Mouse (Mus musculus): ENCODE measurements around the gene Pramef8.
"Not testable (repeated sequence)": the region's sequence is repeated elsewhere in the genome, so short reads cannot be mapped to it uniquely, and the experiment has no call there.

Pramef8 gene

DNA sequence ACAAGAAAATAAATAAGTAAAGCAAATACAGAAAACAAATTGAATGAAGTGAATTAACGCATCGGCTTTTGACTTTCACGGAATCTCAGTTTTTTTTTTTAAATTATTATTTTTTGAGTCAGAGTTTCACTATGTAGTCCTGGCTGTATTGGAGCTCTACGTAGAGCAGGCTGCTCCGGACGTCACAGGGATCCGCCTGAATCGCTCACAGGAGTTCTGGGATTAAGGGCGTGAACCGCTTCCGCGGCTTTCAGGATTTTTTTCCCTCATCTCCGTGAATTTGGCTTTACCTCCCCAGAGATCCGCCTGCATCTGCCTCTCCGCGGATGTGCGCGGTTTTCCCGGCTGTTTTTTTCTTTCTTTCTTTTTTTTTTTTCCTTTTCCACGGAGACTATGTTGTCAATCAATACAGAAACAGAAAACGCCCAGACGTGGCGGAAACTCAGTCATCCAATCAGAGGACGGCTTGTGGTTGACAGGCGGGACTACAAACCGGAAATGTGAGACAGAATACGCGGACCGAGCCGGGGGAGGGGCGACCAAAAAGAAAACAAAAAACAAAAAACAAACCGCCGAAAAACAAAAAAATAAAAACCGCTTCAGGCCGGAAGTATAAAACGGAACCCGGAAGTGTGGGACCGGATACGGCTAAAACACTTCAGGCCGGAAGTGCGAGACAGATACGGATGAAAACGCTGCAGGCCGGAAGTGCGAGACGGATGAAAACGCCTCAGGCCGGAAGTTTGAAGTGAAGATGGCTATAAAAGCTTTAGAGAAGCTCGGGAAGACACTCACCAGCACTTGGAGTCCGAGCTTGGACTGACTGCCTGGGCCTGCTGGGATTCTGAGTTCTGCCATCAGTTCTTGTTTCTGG, at the start of gene Pramef8:
Gene Pramef8, plus strand, starts transcription at position 208 of the 874 bp plus-strand sequence.
- peak; percentile 88 for DNase-seq (ENCODE audit: low read depth, low spot score)

DNA sequence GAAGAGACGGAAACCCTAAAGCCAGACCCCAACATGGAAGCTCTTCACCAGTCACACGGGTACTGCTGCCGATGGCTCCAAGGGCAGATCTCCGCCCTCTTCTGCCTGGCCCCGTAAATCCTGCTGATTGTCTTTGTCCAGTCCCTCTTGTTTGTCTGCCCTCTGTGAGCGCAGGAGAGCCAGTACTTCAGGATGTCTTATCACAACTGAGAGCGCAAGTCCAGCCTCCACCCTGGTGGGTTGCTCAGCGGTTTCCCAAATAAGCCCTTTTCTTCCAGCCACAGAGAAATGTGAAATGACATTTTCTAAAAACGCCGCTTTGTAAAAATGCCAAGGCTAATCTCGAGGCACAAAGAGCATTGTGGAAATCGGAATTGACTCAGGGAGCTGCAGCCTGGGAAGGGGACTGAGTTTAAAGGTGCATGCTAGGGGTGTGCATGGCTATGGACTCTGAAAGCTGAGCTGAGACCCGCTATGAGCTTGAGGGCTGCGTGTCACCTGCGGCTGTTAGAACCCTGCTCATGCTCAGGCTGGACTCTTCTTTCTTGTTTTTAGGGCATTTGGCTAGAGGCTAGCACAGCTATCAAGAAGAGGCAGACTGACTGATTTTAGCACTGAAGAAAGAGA, 45.7 kb upstream of the Pramef8 start:
- DNase-seq (ENCODE audit: low read depth, low spot score), result no peak

DNA sequence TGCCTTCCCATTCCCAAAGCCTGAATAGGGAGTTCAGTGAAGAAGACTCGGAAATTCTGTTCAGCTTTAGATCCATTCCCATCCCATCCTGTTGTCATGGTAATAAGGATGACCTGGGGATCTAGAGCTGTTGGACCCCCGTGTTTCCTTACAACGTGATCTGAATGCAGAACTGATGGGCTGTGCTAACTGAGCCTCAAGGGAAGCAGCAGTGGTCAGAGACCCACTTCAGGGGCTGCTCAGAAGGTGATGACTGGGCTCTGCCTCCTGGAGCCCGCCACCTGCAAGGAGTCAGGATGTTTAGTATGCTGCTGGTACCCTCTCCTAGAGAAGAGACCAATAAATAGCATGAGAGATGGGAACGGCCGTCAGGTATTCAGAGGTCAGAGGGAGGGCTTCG, 32.7 kb upstream of the Pramef8 start:
- DNase-seq (ENCODE audit: low read depth, low spot score), result no peak

DNA sequence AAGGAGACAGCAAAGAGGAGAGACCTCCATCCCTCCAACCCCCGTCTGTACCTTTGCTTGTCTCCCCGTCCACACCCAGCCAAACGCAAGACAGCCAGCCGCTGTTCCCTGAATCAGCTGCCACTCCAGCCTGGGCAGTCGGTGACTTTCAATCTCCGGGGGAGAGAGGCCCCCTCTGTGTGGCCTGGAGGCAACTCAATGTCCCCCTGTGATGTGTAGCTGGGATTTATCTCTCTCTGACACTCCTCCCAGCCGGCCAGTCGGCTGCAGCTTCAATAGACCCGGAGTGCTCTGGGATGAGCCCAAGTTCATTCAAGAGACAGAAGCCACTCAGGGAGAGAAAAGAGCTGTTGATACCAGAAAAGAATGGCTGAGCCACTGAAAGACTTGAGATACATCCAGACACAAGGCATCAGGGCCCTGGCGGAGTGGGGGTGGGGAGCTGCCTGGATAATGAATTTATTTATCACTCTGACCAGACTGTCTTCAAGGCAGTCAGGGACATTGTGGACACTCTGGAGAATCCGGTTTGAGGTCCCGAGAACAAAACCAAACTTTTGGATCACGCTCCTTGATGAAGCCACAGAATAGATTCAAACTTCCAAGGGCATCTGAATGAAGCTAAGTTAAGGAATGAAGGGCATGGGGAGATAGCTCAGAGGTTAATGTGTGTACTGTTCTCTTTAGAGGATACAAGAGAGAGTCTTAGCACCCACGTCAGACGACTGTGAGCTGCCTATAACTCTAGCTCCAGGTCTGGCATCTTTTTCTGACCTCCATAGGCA, 32.1 kb upstream of the Pramef8 start:
- DNase-seq (ENCODE audit: low read depth, low spot score), result no peak

DNA sequence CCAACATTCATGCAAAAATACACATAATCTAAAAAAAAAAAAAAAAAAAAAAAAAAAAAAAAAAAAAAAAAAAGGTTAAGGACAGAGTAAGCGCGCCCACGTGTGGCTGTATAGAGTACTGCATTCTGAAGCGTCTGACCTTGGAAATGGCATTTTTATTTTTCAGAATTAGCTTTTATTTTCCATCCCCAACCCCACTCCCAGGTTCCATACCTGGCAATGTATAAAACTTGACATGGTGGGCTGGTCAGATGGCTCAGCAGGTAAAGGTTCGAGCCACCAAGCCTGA, 31.6 kb upstream of the Pramef8 start:
- DNase-seq (ENCODE audit: low read depth, low spot score), result peak; percentile 28

DNA sequence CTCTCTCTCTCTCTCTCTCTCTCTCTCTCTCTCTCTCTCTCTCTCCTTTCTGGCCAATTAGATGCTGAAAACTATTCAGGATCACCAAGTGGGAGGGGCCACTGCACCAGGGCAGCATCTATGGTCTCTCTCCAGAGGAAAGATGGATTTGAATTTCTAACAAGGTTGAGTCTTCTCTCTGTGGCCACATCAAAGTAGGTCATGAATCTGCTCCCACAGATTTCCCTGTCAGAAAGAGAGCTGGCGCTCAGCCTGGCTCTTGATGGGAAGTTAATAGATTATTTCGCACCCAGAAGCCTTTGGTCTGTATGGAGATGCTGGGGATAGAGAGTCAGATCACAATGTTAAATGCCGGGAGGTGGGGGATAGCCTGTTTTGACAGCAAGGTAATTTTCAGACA, 30.1 kb upstream of the Pramef8 start:
- DNase-seq (ENCODE audit: low read depth, low spot score), result no peak

DNA sequence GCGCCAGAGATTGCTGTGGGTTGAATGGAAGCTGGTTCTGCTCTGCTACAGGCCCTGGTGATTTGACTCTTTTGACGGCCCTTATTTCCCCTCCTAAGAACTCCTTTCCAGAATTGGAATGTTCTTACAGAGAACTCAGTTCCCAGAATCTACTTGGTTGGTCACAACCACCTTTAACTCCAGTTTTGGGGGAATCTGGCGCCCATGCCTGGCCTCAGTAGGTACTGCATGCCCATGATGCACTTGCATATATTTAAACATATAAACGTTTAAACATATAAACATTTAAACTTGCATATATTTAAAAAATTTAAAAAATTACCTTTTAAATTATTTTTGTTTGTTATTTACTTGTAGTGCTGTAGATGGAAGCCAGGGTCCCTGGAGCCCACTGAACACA, 28.6 kb upstream of the Pramef8 start:
- no peak for DNase-seq (ENCODE audit: low read depth, low spot score)

DNA sequence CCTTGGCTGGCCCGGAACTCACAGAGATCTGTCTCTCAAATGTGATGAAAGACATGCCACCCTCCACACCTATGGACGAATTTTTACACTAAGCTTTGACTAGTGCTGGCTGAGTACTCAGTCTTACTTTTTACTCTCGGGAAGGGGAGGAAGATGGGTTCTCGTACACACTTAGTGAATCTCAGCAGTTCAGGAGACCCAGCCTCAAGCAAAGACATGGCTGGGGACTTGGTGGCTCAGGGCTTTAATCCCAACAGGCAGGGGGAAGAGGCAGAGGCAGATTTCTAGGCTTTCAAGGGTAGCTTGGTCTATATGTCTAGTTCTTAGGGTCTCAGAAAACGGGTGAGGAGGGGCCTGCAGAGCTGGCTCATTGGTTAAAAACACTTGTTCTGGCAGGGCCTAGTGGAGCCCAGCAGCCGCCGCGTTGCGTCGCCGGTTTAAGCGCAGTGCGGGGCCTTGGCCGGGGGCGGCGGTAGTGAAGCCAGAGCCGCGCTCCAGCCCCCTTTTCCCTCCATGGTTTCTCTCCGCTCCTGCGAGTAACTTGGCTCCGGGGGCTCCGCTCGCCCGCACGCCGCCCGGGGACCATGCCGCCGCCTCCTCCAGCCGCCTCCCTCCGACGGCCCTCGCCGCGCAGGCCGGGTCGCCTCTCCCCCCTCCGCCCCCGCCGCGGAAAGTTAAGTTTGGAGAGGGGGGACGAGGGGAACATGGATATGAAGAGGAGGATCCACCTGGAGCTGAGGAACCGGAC, 23.1 kb upstream of the Pramef8 start:
- no peak for DNase-seq (ENCODE audit: low read depth, low spot score)

DNA sequence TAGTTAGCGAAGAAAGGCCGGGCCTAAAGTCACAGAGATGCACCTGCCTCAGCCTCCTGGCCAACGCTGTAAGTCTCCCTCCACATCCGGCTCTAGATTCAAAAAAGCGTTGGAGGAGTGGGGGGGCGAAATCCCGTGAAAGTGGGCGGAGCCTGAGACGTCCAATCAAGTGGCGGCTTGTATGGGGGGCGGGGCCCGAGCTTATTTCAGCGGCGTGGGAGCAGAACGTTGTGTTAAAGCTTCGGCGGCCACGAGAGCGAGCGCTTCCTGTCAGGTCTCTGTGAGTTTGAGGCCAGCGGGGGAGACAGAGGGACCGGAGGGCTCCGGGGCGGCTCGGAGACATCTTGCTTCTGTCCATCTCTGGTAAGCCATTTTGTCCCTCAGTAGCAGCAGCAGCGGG, 18.0 kb upstream of the Pramef8 start, which contains the start of gene Pramel1:
Gene Pramel1, plus strand, starts transcription at position 248 of the 400 bp plus-strand sequence.
- no peak for DNase-seq (ENCODE audit: low read depth, low spot score)

DNA sequence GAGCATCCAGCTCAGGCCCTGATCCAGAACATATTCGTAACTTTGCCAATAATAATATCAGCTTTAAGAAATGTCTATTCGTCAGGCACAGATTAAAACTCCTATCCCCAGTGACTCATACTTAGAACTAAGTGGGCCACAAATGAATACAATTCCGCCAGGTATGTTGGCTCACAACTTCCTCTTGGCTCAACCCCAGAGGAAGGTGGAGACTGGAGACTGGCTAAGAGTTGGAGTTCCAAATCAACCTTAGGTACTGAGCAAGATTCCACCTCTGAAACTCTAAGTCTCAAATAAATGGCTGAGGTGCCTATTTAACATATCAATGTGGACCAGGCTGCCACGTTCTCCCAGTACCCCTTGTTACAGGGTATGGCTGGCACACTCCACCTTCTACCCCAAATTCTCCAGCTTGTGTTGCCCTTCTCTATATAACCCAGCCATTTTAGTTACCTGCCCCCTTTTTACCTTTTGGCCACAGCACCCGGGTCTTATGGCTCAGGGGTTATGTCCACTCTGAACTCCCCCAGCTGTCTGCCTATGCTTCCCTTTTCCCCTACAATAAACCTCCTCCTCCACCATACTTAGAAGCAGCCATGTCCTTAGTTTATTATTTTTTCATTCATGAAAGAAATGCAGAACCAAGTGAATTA, 534 bp upstream of the Pramef8 start:
- no peak for DNase-seq (ENCODE audit: low read depth, low spot score)

DNA sequence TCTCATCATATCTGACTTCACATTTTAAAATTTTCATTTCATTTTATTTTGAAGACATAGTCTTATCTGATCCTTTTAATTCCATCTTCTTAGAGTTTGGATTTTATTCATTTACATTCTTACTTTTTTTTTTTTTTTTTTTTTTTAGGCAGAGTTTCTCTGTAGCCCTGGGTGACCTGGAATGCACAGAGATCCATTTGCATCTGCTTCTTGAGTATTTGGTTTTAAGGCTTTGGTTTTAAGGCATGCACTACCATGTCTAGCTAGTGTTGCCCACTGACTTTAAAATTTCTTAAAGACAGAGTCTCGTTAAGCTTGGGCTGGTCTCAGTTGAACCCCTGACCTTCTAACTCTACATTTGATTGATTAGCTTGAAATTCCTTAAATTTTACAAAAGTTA, 1.4 kb downstream of the Pramef8 start:
- no peak for DNase-seq (ENCODE audit: low read depth, low spot score)

DNA sequence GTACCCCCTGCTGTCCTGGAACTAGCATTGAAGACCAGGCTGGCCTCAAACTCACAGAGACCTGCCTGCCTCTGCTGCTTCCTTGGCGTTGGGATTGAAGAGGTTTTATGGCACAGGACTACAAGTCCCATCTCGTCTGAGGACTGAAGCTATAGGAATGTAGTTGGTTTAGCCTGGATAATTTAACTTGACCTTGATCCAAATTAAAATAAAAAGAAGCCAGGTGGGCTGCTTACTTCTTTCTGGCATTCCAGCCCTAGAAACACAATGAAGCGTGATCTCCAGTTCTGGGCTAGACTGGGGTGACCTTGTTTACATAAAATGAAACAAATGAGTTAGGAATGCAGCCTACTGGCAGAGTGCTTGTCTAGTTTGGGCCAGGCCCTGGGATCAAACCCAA, 1.9 kb downstream of the Pramef8 start:
- no peak for DNase-seq (ENCODE audit: low read depth, low spot score)

DNA sequence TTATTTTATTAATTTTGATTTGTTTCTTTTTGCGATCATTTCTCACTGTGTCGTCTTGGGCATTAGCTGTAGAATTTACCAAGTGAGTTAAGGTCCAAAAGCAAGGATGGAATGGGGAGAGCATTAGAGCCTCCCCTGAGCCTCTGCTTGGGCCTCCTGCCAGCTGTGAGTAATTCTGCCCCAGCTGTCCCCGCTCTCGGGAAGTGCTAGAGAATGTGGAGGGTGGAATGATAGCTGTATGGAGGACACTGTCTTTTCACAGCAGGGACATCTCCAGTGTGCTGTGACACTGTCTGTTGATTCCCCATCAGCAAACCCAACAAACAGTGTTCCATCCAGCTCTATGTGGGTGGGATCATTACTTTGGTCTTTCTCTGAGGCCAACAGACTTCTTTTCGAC, 14.5 kb downstream of the Pramef8 start:
- DNase-seq (ENCODE audit: low read depth, low spot score), result not testable (repeated sequence)

DNA sequence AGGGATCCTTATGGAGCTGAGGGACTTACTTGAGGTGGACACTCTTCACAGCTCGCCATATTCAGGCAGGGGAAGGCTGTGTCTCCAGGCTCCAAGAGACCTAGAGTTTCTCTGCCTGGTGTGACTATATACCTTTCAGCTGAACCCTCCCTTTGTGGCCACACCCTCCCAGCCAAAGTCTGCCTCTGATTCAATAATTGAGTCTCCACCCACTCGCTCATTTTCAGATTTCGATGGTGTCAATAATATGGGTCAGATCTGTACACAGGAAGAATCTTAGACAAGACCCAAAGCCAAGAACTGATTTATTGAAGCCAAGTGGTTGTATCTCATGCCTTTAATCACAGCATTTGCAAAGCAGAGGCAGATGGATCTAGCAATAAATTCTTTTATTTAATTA, 38.0 kb downstream of the Pramef8 start, which contains the start of gene Oog4:
Gene Oog4, minus strand, starts transcription at position 101 of the 400 bp plus-strand sequence.
- DNase-seq (ENCODE audit: low read depth, low spot score), result no peak
